Mouse (Mus musculus): ENCODE data around the gene Prg3. TPM values are rescaled to one million over a fixed set of nuclear protein-coding genes. Genes with fewer than 3 reads are reported as not detected.

Gene Prg3
- total and polyA plus RNA-seq, 3 experiments, result not detected

DNA sequence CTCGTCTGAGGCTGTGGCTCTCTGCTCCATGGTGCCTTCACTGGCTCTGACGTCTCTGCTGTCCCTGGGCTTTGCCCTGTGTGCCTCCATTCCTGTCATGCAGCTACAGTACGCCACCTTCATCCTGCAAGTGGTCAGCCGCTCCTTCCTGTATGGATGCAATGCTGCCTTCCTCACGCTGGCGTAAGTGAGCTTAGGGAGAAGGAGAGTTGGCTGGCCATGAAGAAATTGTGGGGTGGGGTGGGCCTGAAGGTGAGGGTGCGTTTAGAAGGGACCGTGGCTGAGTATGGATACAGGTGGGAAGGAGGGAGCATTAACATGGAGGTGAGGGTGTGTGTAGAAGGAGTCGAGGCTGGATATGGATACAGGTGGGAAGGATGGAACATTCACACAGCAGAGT is 32.6 kb upstream of the Prg3 start:
- intact Hi-C loops (cut with DNase I), result loop anchor here (5.0 kb wide), 1 partner anchor 68 kb away; the partner anchor contains the start of gene Rtn4rl2
- no peak overlapping the region for H3K9ac ChIP-seq (ENCODE audit: low read depth, low read length)
- no peaks in the 10 kb centered on the region for H3K79me2 ChIP-seq (replicated peaks; ENCODE audit: control insufficient read depth, insufficient read depth, low read length)
- H3K27ac ChIP-seq, result no peak overlapping the region
- H3K27me3 ChIP-seq (ENCODE audit: control insufficient read depth, insufficient read depth, low read length), result no peaks in the 10 kb centered on the region
- TF ChIP-seq CTCF (IDR thresholded peaks at IDR 0.05) (no peak), EP300 (IDR thresholded peaks at IDR 0.05; ENCODE audit: insufficient read depth, low read depth, low read length) (no peak), POLR2A (IDR thresholded peaks at IDR 0.05; ENCODE audit: insufficient read depth, low read depth, low read length) (no peak)
- no peaks in the 10 kb centered on the region for H3K4me1 ChIP-seq (ENCODE audit: control insufficient read depth, insufficient read depth, low read length)
- H3K4me3 ChIP-seq, result no peak overlapping the region
- 87% methylated on average over 9 of the region's 9 CpGs for WGBS
- peaks cover 12% of the 10 kb centered on the region; the same call in 1 of the 2 replicates for H3K36me3 ChIP-seq (ENCODE audit: control insufficient read depth, insufficient read depth, low read length)
- no peak for DNase-seq

DNA sequence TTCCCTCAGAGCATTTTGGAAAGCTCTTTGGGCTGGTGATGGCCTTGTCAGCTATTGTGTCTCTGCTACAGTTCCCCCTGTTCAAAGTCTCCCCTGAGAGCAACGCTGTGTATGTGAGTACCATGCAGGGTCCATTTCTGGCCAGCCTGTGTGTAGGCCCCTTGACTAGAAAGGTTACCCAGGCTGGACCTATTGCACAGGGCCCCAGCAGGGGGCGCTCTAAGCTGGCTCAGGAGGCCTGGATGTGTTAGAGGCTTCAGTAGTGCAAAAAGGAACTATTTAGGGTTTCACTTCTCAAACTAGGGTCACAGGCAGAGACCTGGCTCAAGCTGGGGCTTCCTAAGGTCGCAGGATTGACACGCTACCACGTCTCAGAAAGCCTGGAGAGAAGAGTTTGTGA is 31.7 kb upstream of the Prg3 start:
- DNase-seq, result peak; percentile 66 to 73
- peaks cover 3% of the 10 kb centered on the region for H3K4me1 ChIP-seq (ENCODE audit: control insufficient read depth, insufficient read depth, low read length)
- 51% methylated on average over 5 of the region's 5 CpGs for WGBS
- no peaks in the 10 kb centered on the region for H3K27me3 ChIP-seq (ENCODE audit: control insufficient read depth, insufficient read depth, low read length)
- no peak overlapping the region for H3K27ac ChIP-seq
- intact Hi-C loops (cut with DNase I), result loop anchor here (1.0 to 5.0 kb wide), 2 partner anchors 51 to 69 kb away; partner anchors contain the start of gene Rtn4rl2
- no peak overlapping the region for H3K9ac ChIP-seq (ENCODE audit: low read depth, low read length)
- no peak overlapping the region for H3K4me3 ChIP-seq
- no peaks in the 10 kb centered on the region for H3K79me2 ChIP-seq (replicated peaks; ENCODE audit: control insufficient read depth, insufficient read depth, low read length)
- TF ChIP-seq EP300 (IDR thresholded peaks at IDR 0.05; ENCODE audit: insufficient read depth, low read depth, low read length) (0 out of 2 replicates have a peak, but pooled peaks have one; percentile 20), POLR2A (IDR thresholded peaks at IDR 0.05; ENCODE audit: insufficient read depth, low read depth, low read length) (no peak), CTCF (IDR thresholded peaks at IDR 0.05) (peak; percentile 94)
- H3K36me3 ChIP-seq (ENCODE audit: control insufficient read depth, insufficient read depth, low read length), result peaks cover 10% of the 10 kb centered on the region; the same call in 1 of the 2 replicates

DNA sequence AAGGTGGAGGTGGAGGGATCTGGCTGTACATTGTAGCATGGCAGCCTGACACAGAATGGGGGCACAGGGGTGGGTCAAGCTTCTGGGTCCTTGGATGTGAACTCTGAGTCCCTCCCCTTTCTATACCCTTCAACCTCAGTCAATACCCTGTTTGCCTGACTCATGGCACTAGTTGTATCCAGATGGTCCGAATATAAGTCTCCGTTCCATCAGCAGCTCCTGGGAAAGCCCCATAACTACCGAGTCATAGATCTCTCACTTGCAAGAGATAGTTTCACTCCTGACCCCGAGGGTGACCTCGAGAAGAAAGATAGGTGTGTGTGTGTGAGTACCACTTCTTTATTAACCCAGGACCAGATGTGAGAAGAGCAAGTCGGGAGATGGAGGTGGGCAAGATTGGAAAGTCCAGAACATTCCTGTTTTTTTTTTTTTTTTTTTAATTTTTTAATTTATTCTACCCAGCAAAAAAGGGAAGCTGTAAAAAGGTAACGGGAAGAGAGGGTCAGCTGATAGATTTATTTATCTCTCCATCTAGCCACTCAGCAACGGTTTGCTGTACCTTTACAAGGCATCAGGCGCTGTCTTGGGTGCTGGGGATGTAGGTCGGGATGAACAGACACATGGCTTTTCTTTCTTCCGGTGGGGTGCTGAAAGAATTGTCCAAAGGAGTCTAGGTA is 29.3 kb upstream of the Prg3 start:
- no peak overlapping the region for H3K4me3 ChIP-seq
- DNase-seq, result peak in 1 of 2 experiments; percentile 18
- 89% methylated on average over 11 of the region's 11 CpGs for WGBS
- no peak overlapping the region for H3K9ac ChIP-seq (ENCODE audit: low read depth, low read length)
- intact Hi-C loops (cut with DNase I), result loop anchor here (2.0 to 5.0 kb wide), 2 partner anchors 20 to 71 kb away; partner anchors contain the start of gene Rtn4rl2
- no peaks in the 10 kb centered on the region for H3K27me3 ChIP-seq (ENCODE audit: control insufficient read depth, insufficient read depth, low read length)
- peaks cover 7% of the 10 kb centered on the region for H3K4me1 ChIP-seq (ENCODE audit: control insufficient read depth, insufficient read depth, low read length)
- TF ChIP-seq CTCF (IDR thresholded peaks at IDR 0.05) (no peak), POLR2A (IDR thresholded peaks at IDR 0.05; ENCODE audit: insufficient read depth, low read depth, low read length) (peak; percentile 35; the same call in 1 of the 2 replicates), EP300 (IDR thresholded peaks at IDR 0.05; ENCODE audit: insufficient read depth, low read depth, low read length) (no peak)
- peaks cover 8% of the 10 kb centered on the region for H3K36me3 ChIP-seq (ENCODE audit: control insufficient read depth, insufficient read depth, low read length)
- no peaks in the 10 kb centered on the region for H3K79me2 ChIP-seq (replicated peaks; ENCODE audit: control insufficient read depth, insufficient read depth, low read length)
- no peak overlapping the region for H3K27ac ChIP-seq

DNA sequence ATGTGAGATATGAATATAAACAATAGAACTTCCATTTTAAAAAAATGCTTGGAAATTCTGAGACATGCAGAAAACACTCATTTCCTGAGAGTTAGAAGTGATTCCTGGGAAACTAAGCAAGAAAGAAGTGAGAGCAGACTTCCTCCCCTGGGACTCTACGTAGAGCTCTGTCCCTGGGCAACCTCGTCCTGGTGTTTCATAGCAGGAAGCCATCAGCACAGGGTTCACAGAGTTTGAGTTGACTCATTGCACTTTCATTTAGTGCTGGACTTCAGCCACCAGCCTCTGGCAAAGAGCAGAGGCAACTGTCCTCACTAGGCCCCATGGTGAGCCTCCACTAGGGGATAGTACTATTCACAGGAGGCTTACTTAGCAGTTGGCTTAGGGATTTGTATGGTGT is 26.7 kb upstream of the Prg3 start:
- Histone ChIP-seq H3K79me2 (replicated peaks; ENCODE audit: control insufficient read depth, insufficient read depth, low read length) (no peaks in the 10 kb centered on the region), H3K4me3 (no peak overlapping the region), H3K36me3 (ENCODE audit: control insufficient read depth, insufficient read depth, low read length) (peaks cover 5% of the 10 kb centered on the region), H3K9ac (ENCODE audit: low read depth, low read length) (no peak overlapping the region), H3K27me3 (ENCODE audit: control insufficient read depth, insufficient read depth, low read length) (no peaks in the 10 kb centered on the region), H3K27ac (peak overlapping the region; percentile 63), H3K4me1 (ENCODE audit: control insufficient read depth, insufficient read depth, low read length) (peaks cover 7% of the 10 kb centered on the region)
- 20% methylated on average over 2 of the region's 2 CpGs for WGBS
- peak; percentile 71 to 79 for DNase-seq
- TF ChIP-seq POLR2A (IDR thresholded peaks at IDR 0.05; ENCODE audit: insufficient read depth, low read depth, low read length) (no peak), EP300 (IDR thresholded peaks at IDR 0.05; ENCODE audit: insufficient read depth, low read depth, low read length) (peak; percentile 89), CTCF (IDR thresholded peaks at IDR 0.05) (peak; percentile 55)
- intact Hi-C loops (cut with DNase I), result loop anchor here (5.0 kb wide), 1 partner anchor 89 kb away; no protein-coding TSS in a partner anchor

DNA sequence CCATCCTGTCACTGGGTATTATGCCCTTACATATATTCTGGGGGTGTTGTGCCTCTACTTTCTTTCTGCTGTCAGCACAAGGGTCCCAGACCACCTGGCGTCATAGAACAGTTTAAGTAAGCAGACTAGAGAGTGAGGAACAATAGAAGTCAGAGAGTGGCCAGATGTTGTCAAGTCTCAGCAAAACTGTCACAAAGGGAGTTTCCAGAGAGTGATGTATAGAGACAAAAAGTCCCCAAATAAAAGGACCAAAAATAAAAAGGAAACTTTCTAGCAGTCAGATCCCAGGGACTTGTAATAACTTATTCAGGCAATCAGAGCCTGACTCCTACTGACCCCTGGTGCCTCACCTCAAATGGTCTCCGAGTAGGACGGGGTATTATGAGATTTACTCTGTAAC is 26.1 kb upstream of the Prg3 start:
- H3K4me3 ChIP-seq, result no peak overlapping the region
- TF ChIP-seq EP300 (IDR thresholded peaks at IDR 0.05; ENCODE audit: insufficient read depth, low read depth, low read length), result no peak
- TF ChIP-seq POLR2A (IDR thresholded peaks at IDR 0.05; ENCODE audit: insufficient read depth, low read depth, low read length), result no peak
- TF ChIP-seq CTCF (IDR thresholded peaks at IDR 0.05), result no peak
- H3K36me3 ChIP-seq (ENCODE audit: control insufficient read depth, insufficient read depth, low read length), result peaks cover 5% of the 10 kb centered on the region
- intact Hi-C loops (cut with DNase I), result loop anchor here (5.0 kb wide), 1 partner anchor 90 kb away; no protein-coding TSS in a partner anchor
- peaks cover 7% of the 10 kb centered on the region for H3K4me1 ChIP-seq (ENCODE audit: control insufficient read depth, insufficient read depth, low read length)
- H3K9ac ChIP-seq (ENCODE audit: low read depth, low read length), result no peak overlapping the region
- H3K79me2 ChIP-seq (replicated peaks; ENCODE audit: control insufficient read depth, insufficient read depth, low read length), result no peaks in the 10 kb centered on the region
- no peak overlapping the region; the same call in 1 of the 2 replicates for H3K27ac ChIP-seq
- no peaks in the 10 kb centered on the region for H3K27me3 ChIP-seq (ENCODE audit: control insufficient read depth, insufficient read depth, low read length)
- WGBS, result 80% methylated on average over 3 of the region's 3 CpGs
- no peak for DNase-seq

All from heart, adult 2 months (tissue).